Mouse (Mus musculus) neural tube, embryonic 12.5 days (tissue): ENCODE results near the gene Igf2bp2. TPM values are rescaled to one million over a fixed set of nuclear protein-coding genes. Genes with fewer than 3 reads are reported as not detected.

Experiments used
- ATAC-seq: fragments of 200-750 bp; cut with Nextera tagmentation; 2 replicates; pipeline ENCODE4 v1.8.0; 2017; ENCODE audit warnings: low read depth, mild to moderate bottlenecking, moderate TSS enrichment, moderate library complexity; ENCODE audit not compliant: low FRiP score
- H3K27ac ChIP-seq: fragments of 300-500 bp; sonication (generic); 2 replicates; pipeline ENCODE4 v1.5.1; 2016
- H3K27me3 ChIP-seq: fragments of 300-500 bp; sonication (generic); replicated peaks from 2 replicates; pipeline ENCODE4 v1.6.1; 2016; ENCODE audit warnings: mild to moderate bottlenecking
- H3K36me3 ChIP-seq: fragments of 300-500 bp; sonication (generic); 2 replicates; pipeline ENCODE4 v1.6.1; 2016; ENCODE audit warnings: mild to moderate bottlenecking
- H3K4me1 ChIP-seq: fragments of 300-500 bp; sonication (generic); 2 replicates; pipeline ENCODE4 v1.6.1; 2016
- H3K4me2 ChIP-seq: fragments of 300-500 bp; sonication (generic); replicated peaks from 2 replicates; pipeline ENCODE4 v1.6.1; 2016; ENCODE audit warnings: mild to moderate bottlenecking
- H3K4me3 ChIP-seq: fragments of 300-500 bp; sonication (generic); 2 replicates; pipeline ENCODE4 v1.5.1; 2016
- H3K9ac ChIP-seq: fragments of 300-500 bp; sonication (generic); 2 replicates; pipeline ENCODE4 v1.6.1; 2016; ENCODE audit warnings: mild to moderate bottlenecking
- H3K9me3 ChIP-seq: fragments of 300-500 bp; sonication (generic); 2 replicates; pipeline ENCODE4 v1.6.1; 2016; ENCODE audit warnings: mild to moderate bottlenecking
- WGBS: fragments of 180-500 bp; shearing (Covaris S2); methylation state at CpG from one replicate; pipeline ENCODE4 v1.1.7; 2016; 5-methylcytosine and 5-hydroxymethylcytosine counted together
- polyA plus RNA-seq: library from polyadenylated mRNA; unstranded; fragments of >200 nt; fragmentation: Nextera tagmentation; extraction: Ambion mirVana; gene quantifications from 2 replicates; pipeline ENCODE4 v1.2.1, GENCODE M21; 2016

Gene Igf2bp2
- polyA plus RNA-seq, 1 experiment from 2014 or later: 87.6 TPM

DNA sequence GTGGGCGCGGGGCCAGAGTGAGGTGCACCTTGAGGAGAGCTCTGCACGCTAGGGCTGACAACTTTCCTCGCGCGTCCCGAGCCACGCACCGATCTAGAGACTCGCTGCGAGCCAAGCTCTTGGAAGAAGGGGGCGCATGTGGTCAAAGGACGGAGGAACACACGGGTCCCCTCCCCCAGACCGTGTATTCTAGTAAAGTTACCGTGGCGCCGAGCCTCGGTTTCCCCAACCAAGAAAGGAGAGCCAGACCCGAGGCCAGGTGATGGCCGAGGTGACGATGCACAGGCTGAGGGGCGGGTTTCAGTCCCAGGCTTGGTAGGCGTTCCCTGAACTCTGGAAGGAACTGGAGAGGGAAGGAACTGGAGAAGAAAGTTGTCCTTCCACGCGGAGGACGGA, 355 bp upstream of the Igf2bp2 start:
- no peaks in the 10 kb centered on the region for H3K27me3 ChIP-seq
- H3K9ac ChIP-seq: peak overlapping the region; percentile 93
- peak overlapping the region; percentile 80 for H3K27ac ChIP-seq
- no peaks in the 10 kb centered on the region for H3K9me3 ChIP-seq
- H3K36me3 ChIP-seq: no peaks in the 10 kb centered on the region
- WGBS: under 1% methylated on average over 27 of the region's 27 CpGs
- ATAC-seq: peak; percentile 68
- H3K4me1 ChIP-seq: peaks cover 19% of the 10 kb centered on the region; the same call in 1 of the 2 replicates
- peak overlapping the region; percentile 91 for H3K4me2 ChIP-seq
- peak overlapping the region; percentile 99 for H3K4me3 ChIP-seq

- H3K4me2 ChIP-seq: peak overlapping the region; percentile 91
- H3K27me3 ChIP-seq: no peaks in the 10 kb centered on the region
- peak overlapping the region; percentile 80 for H3K27ac ChIP-seq
- peak overlapping the region; percentile 99 for H3K4me3 ChIP-seq
- under 1% methylated on average over 19 of the region's 19 CpGs for WGBS
- no peaks in the 10 kb centered on the region for H3K9me3 ChIP-seq
- ATAC-seq: peak; percentile 5
- H3K9ac ChIP-seq: peak overlapping the region; percentile 93
- peaks cover 23% of the 10 kb centered on the region for H3K4me1 ChIP-seq
- no peaks in the 10 kb centered on the region for H3K36me3 ChIP-seq
These were observed 1.0 kb downstream of the Igf2bp2 start for GRCm38 (mm10) chr16:22162066-22162511.

DNA sequence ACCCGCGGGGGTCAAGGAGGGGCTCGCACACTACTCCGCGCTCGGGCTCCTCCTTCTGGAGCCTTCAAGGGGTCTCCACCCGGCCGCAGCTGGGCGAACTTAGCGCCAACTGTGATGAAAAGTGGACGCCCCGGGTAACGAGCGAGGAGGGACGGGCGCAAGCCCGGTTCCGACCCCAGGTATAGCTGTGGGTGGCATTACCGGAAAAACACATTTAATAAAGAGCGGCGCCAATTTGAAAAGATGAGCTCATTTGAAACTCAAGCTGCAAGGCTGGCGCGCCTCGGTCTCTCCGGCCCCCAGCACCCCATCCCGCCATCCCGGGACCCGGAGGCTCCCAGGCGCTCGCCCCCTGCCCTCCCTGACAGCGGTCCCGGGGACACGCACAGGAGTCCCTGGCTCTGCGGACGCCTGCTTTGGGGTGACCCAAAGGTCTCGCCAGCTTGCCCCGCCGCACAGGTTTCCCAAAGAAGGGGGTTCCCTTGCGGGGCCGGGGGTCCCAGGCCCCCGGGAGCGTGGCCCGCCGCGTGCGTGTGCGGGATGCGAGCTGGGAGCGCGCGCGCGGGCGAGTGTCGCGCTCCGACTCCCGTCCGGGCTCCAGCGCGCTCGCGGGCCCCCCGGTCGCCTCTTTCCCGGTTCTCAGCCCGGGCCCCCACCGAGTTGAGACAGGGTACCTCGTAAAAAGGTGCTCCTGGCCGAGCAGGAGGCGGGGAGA, 1.6 kb downstream of the Igf2bp2 start:
- peaks cover 23% of the 10 kb centered on the region for H3K4me1 ChIP-seq
- H3K36me3 ChIP-seq: no peaks in the 10 kb centered on the region
- under 1% methylated on average over 71 of the region's 71 CpGs for WGBS
- peak overlapping the region; percentile 80 for H3K27ac ChIP-seq
- peak overlapping the region; percentile 99 for H3K4me3 ChIP-seq
- no peaks in the 10 kb centered on the region for H3K27me3 ChIP-seq
- peak; percentile 46 for ATAC-seq
- H3K4me2 ChIP-seq: peak overlapping the region; percentile 91
- no peaks in the 10 kb centered on the region for H3K9me3 ChIP-seq
- H3K9ac ChIP-seq: peak overlapping the region; percentile 93

- Histone ChIP-seq H3K27me3 (no peaks in the 10 kb centered on the region), H3K4me1 (peaks cover 23% of the 10 kb centered on the region), H3K4me3 (peak overlapping the region; percentile 99), H3K27ac (no peak overlapping the region), H3K4me2 (peak overlapping the region; percentile 91), H3K9me3 (no peaks in the 10 kb centered on the region), H3K9ac (peak overlapping the region; percentile 93; the same call in 1 of the 2 replicates), H3K36me3 (no peaks in the 10 kb centered on the region)
- no peak for ATAC-seq
- WGBS: under 1% methylated on average over 16 of the region's 16 CpGs
These were observed 2.5 kb downstream of the Igf2bp2 start for GRCm38 (mm10) chr16:22160386-22161145.

DNA sequence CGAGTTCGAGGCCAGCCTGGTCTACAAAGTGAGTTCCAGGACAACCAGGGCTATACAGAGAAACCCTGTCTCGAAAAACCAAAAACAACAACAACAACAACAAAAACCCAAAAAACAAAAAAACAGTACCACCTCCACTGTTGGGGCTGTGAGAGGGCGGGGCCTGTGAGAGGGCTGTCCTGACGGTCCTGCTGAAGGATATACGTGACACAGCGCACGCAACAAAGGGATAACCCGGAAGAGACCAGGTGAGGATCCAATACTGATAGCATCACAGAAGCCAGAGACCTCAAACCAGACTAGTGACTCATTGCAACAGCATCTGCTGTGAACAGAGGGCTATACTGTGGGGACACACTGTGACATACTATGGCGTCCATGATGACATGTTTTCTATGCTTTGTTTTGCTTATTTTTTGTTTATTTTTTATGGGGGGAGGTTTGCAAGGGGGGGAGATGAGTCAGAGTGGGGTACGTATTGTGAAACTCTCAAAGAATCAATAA, 10.1 kb downstream of the Igf2bp2 start:
- Histone ChIP-seq H3K27me3 (no peaks in the 10 kb centered on the region), H3K4me2 (no peak overlapping the region), H3K36me3 (no peaks in the 10 kb centered on the region), H3K4me3 (no peak overlapping the region), H3K4me1 (peaks cover 18% of the 10 kb centered on the region), H3K9ac (no peak overlapping the region), H3K27ac (no peak overlapping the region), H3K9me3 (no peaks in the 10 kb centered on the region)
- ATAC-seq: no peak
- 90% methylated on average over 11 of the region's 11 CpGs for WGBS

- no peak for ATAC-seq
- Histone ChIP-seq H3K4me1 (peaks cover 21% of the 10 kb centered on the region), H3K36me3 (no peaks in the 10 kb centered on the region), H3K27ac (no peak overlapping the region), H3K4me3 (no peak overlapping the region), H3K9ac (no peak overlapping the region), H3K4me2 (no peak overlapping the region), H3K9me3 (no peaks in the 10 kb centered on the region), H3K27me3 (no peaks in the 10 kb centered on the region)
- WGBS: 17% methylated on average over 10 of the region's 11 CpGs
These were observed 11.3 kb downstream of the Igf2bp2 start for GRCm38 (mm10) chr16:22151706-22152315.

DNA sequence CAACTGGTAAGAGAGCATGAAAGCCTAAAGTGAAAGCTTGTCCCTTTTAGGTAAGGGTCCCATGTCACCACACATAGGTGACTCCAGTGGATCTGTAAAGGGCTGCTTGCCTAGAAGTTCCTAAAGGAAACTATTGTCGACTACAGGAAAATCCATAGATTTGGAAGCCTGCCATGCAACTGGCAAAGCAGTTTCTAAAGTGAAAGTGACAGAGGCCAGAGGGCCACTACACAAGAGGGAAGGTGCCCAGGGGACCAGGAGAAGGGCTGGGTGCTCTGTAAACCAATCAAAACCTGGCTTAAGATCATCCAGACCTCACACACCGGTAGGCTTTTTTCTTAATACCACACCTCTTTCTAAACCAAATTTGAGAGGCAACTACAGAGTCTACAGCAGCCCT, 12.7 kb downstream of the Igf2bp2 start:
- H3K27me3 ChIP-seq: no peaks in the 10 kb centered on the region
- no peak overlapping the region for H3K4me2 ChIP-seq
- H3K9ac ChIP-seq: no peak overlapping the region
- H3K4me1 ChIP-seq: peaks cover 21% of the 10 kb centered on the region
- H3K4me3 ChIP-seq: no peak overlapping the region
- WGBS: 69% methylated on average over 2 of the region's 2 CpGs
- no peak overlapping the region for H3K27ac ChIP-seq
- no peaks in the 10 kb centered on the region for H3K36me3 ChIP-seq
- no peaks in the 10 kb centered on the region for H3K9me3 ChIP-seq
- ATAC-seq: no peak

DNA sequence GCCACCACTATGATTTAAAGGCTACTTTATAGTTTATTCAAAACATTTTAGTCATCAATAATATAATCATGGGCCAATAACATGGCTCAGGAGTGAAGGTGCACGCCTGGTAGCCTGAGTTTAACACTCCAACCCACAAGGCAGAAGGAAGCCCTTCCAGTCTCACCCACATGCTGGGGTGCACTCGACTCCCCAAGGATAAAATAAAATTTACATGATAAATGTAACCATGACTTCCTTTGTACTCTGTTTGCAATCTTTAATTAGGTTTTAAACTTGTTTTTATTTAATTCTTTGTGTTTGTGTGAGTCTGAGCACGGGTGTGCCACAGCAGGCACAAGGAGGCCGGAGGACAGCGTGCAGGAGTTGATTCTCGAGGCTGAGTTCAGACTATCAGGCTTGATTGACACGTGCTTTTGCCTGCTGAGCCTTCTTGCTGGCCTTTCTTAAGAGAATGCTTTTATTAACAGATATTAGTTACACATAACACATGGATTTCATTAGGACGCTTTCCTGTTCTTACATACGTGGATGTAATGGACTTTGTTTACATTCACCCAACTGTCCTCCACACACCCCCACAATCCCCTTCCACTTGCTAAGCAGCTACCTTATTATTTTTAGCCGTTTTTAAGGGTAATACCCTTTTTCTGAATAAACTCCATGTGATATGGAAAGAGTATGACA, 13.3 kb downstream of the Igf2bp2 start:
- no peaks in the 10 kb centered on the region for H3K27me3 ChIP-seq
- no peak overlapping the region for H3K4me3 ChIP-seq
- no peak overlapping the region for H3K27ac ChIP-seq
- ATAC-seq: no peak
- peaks cover 21% of the 10 kb centered on the region for H3K4me1 ChIP-seq
- WGBS: 50% methylated on average over 10 of the region's 10 CpGs
- H3K36me3 ChIP-seq: no peaks in the 10 kb centered on the region
- H3K9ac ChIP-seq: no peak overlapping the region
- H3K9me3 ChIP-seq: no peaks in the 10 kb centered on the region
- H3K4me2 ChIP-seq: no peak overlapping the region

- Histone ChIP-seq H3K4me3 (no peak overlapping the region), H3K36me3 (no peaks in the 10 kb centered on the region), H3K4me2 (no peak overlapping the region), H3K9ac (no peak overlapping the region), H3K27ac (no peak overlapping the region), H3K27me3 (no peaks in the 10 kb centered on the region), H3K4me1 (peaks cover 21% of the 10 kb centered on the region), H3K9me3 (no peaks in the 10 kb centered on the region)
- ATAC-seq: no peak
- 33% methylated on average over 2 of the region's 2 CpGs for WGBS
These were observed 14.0 kb downstream of the Igf2bp2 start for GRCm38 (mm10) chr16:22149076-22149475.

- H3K4me3 ChIP-seq: no peak overlapping the region
- H3K9me3 ChIP-seq: no peaks in the 10 kb centered on the region
- H3K27me3 ChIP-seq: no peaks in the 10 kb centered on the region
- H3K9ac ChIP-seq: no peak overlapping the region
- no peak overlapping the region for H3K4me2 ChIP-seq
- H3K27ac ChIP-seq: no peak overlapping the region
- H3K4me1 ChIP-seq: peaks cover 19% of the 10 kb centered on the region
- 58% methylated on average over 1 of the region's 1 CpGs for WGBS
- no peak for ATAC-seq
- no peaks in the 10 kb centered on the region for H3K36me3 ChIP-seq
These were observed 16.0 kb downstream of the Igf2bp2 start for GRCm38 (mm10) chr16:22147131-22147530.

DNA sequence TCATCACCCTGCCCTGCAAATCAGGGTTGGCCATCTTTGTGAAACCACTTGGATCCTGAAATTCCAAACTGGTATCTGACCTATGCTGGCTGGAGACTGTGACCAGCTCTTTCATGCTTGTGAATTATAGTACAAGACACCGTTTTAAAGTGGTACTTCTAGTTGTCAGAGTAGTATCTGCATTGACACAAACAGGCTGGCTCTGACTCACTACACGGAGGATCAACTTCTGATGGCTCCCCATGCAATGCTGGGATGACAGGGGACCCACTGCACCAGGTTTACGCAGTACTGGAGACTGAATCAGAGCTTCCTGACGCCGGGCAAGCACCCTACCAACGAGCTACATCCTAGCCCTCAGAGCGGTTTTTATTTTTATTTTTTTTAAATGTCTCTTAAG, 17.0 kb downstream of the Igf2bp2 start:
- peaks cover 15% of the 10 kb centered on the region; the same call in 1 of the 2 replicates for H3K4me1 ChIP-seq
- H3K36me3 ChIP-seq: no peaks in the 10 kb centered on the region
- H3K9me3 ChIP-seq: no peaks in the 10 kb centered on the region
- no peaks in the 10 kb centered on the region for H3K27me3 ChIP-seq
- no peak overlapping the region for H3K4me3 ChIP-seq
- H3K4me2 ChIP-seq: no peak overlapping the region
- 92% methylated on average over 7 of the region's 7 CpGs for WGBS
- no peak overlapping the region for H3K27ac ChIP-seq
- ATAC-seq: no peak
- H3K9ac ChIP-seq: no peak overlapping the region
